In the genomic region with DNA sequence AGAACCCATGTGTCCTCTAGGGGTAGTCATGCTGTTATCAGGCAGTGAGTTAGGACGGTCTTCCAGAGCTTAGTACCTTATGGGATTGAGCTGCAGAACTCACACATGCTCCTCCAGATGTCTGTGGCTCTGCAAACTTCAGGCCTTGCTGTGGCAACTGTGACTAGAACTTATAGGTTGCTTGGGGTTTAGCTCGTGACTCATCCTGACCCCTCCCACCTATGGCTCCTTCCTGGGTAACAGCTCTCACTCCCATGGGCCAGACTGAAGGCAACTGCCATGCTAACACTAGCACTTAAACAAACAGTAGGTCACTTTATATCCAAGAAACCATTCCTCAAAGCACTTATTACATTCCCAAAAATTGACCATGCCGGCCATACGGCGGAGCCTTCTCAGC, we compare ENCODE assay signal across 23 mouse cellular contexts. TPM values are rescaled to one million over a fixed set of nuclear protein-coding genes. Genes with fewer than 3 reads are reported as not detected.
A peak's percentile ranks its signal among the peaks of the same experiment; 100 is the strongest.
DNase-seq lines count a peak whose midpoint lies in the region; ATAC-seq and TF ChIP-seq lines count a peak whose summit lies in the region.
"Had no signal": no experiment of that assay in that cellular context is flagged by ENCODE, and none has a peak within 500 bp of the region (broad histone marks: within the 10 kb centered on the region; RNA-seq: fewer than 3 reads in every experiment).

No protein-coding gene starts in this region.

- no peaks in the 10 kb centered on the region for H3K27me3 ChIP-seq in intestine, postnatal 0 days (replicated peaks; ENCODE audit: control insufficient read depth, insufficient read depth, low read length)
- no peaks in the 10 kb centered on the region for H3K27me3 ChIP-seq in intestine, embryonic 16.5 days (replicated peaks; ENCODE audit: control insufficient read depth, insufficient read depth, low read length)
- no peaks in the 10 kb centered on the region for H3K27me3 ChIP-seq in kidney, embryonic 15.5 days
- no peaks in the 10 kb centered on the region for H3K27me3 ChIP-seq in kidney, embryonic 16.5 days (ENCODE audit: insufficient read depth, low read length)
- no peaks in the 10 kb centered on the region for H3K27me3 ChIP-seq in stomach, postnatal 0 days (ENCODE audit: control insufficient read depth, insufficient read depth, low read length)
- H3K27me3 ChIP-seq: forebrain, embryonic 13.5 days; forebrain, embryonic 15.5 days; Patski had no signal

- H3K4me3 ChIP-seq in intestine, postnatal 0 days (ENCODE audit: low read depth, low read length): no peak overlapping the region
- H3K4me3 ChIP-seq in intestine, embryonic 16.5 days (ENCODE audit: low read length): no peak overlapping the region
- H3K4me3 ChIP-seq in kidney, embryonic 15.5 days (replicated peaks): no peak overlapping the region
- no peak overlapping the region for H3K4me3 ChIP-seq in kidney, embryonic 16.5 days (ENCODE audit: low read length)
- H3K4me3 ChIP-seq in stomach, postnatal 0 days (ENCODE audit: low read depth, low read length): no peak overlapping the region
- H3K4me3 ChIP-seq: embryonic facial prominence, embryonic 10.5 days; embryonic facial prominence, embryonic 12.5 days; forebrain, embryonic 13.5 days; forebrain, embryonic 15.5 days had no signal

- DNase-seq in 3T3-L1 (ENCODE audit: low read depth, low spot score): peak; percentile 64
- DNase-seq in NIH3T3 (ENCODE audit: low read depth): peak; percentile 48
- DNase-seq in urinary bladder, adult 18-20 months (ENCODE audit: low spot score in 2 of 2): no peak
- no peak for DNase-seq in stomach, postnatal 0 days (ENCODE audit: low spot score)
- DNase-seq: adrenal gland, adult 8-10 months; adrenal gland, postnatal 14 days; adrenal gland, postnatal 36 days; cerebellum, adult 11-12 months; cerebellum, adult 2 months; cerebellum, adult 9-10 months; cerebellum, postnatal 10 days; cerebellum, postnatal 25 days; forebrain, postnatal 0 days had no signal

- H3K4me1 ChIP-seq in intestine, postnatal 0 days (replicated peaks; ENCODE audit: control insufficient read depth, insufficient read depth, low read length): 0 out of 2 replicates have a peak, but pooled peaks cover 14% of the 10 kb centered on the region
- peaks cover 16% of the 10 kb centered on the region for H3K4me1 ChIP-seq in intestine, embryonic 16.5 days (ENCODE audit: control insufficient read depth, insufficient read depth, low read length)
- H3K4me1 ChIP-seq in kidney, embryonic 15.5 days: peaks cover 30% of the 10 kb centered on the region
- H3K4me1 ChIP-seq in kidney, embryonic 16.5 days (ENCODE audit: insufficient read depth, low read length): peaks cover 20% of the 10 kb centered on the region
- 0 out of 2 replicates have a peak, but pooled peaks cover 4% of the 10 kb centered on the region for H3K4me1 ChIP-seq in stomach, postnatal 0 days (replicated peaks; ENCODE audit: control insufficient read depth, insufficient read depth)

- no peak overlapping the region for H3K9ac ChIP-seq in intestine, postnatal 0 days (ENCODE audit: low read depth, low read length)
- H3K9ac ChIP-seq in intestine, embryonic 16.5 days (ENCODE audit: low read depth, low read length): no peak overlapping the region
- no peak overlapping the region for H3K9ac ChIP-seq in kidney, embryonic 15.5 days
- no peak overlapping the region for H3K9ac ChIP-seq in kidney, embryonic 16.5 days (replicated peaks; ENCODE audit: low read length)
- H3K9ac ChIP-seq in stomach, postnatal 0 days (ENCODE audit: low read length): no peak overlapping the region
- H3K9ac ChIP-seq: embryonic facial prominence, embryonic 12.5 days; forebrain, embryonic 13.5 days; forebrain, embryonic 15.5 days; forebrain, postnatal 0 days had no signal

- no peak for ATAC-seq in intestine, postnatal 0 days
- ATAC-seq in intestine, embryonic 16.5 days: no peak
- no peak for ATAC-seq in kidney, embryonic 15.5 days (replicated peaks; ENCODE audit: low FRiP score)
- ATAC-seq in kidney, embryonic 16.5 days (ENCODE audit: low FRiP score, low TSS enrichment): no peak
- ATAC-seq in stomach, postnatal 0 days (ENCODE audit: low FRiP score, low TSS enrichment): no peak
- ATAC-seq: activated CD4-positive, CD25-positive, alpha-beta regulatory T cell, adult 4 months; forebrain, embryonic 13.5 days; forebrain, embryonic 15.5 days; forebrain, postnatal 0 days; Patski had no signal

- TF ChIP-seq EP300 in stomach, postnatal 0 days (optimal IDR thresholded peaks at IDR 0.05): no peak

- no peaks in the 10 kb centered on the region for H3K9me3 ChIP-seq in intestine, postnatal 0 days (ENCODE audit: control insufficient read depth)
- no peaks in the 10 kb centered on the region for H3K9me3 ChIP-seq in intestine, embryonic 16.5 days (ENCODE audit: control insufficient read depth, low read length)
- H3K9me3 ChIP-seq in kidney, embryonic 15.5 days (replicated peaks): no peaks in the 10 kb centered on the region
- no peaks in the 10 kb centered on the region for H3K9me3 ChIP-seq in kidney, embryonic 16.5 days (ENCODE audit: low read length)
- H3K9me3 ChIP-seq in stomach, postnatal 0 days (ENCODE audit: control insufficient read depth, low read length): no peaks in the 10 kb centered on the region
- H3K9me3 ChIP-seq: embryonic facial prominence, embryonic 10.5 days; embryonic facial prominence, embryonic 12.5 days; forebrain, embryonic 13.5 days; forebrain, embryonic 15.5 days had no signal

- H3K4me2 ChIP-seq in intestine, postnatal 0 days (replicated peaks; ENCODE audit: low read depth): no peak overlapping the region
- no peak overlapping the region for H3K4me2 ChIP-seq in intestine, embryonic 16.5 days (ENCODE audit: low read depth, low read length)
- no peak overlapping the region for H3K4me2 ChIP-seq in kidney, embryonic 15.5 days
- H3K4me2 ChIP-seq in kidney, embryonic 16.5 days (replicated peaks; ENCODE audit: low read depth, low read length): no peak overlapping the region
- no peak overlapping the region for H3K4me2 ChIP-seq in stomach, postnatal 0 days (replicated peaks; ENCODE audit: low read depth)
- H3K4me2 ChIP-seq: embryonic facial prominence, embryonic 12.5 days; forebrain, embryonic 13.5 days; forebrain, embryonic 15.5 days had no signal

- peak overlapping the region; percentile 96; the same call in 1 of the 2 replicates for H3K27ac ChIP-seq in intestine, postnatal 0 days (ENCODE audit: low read depth, low read length)
- H3K27ac ChIP-seq in intestine, embryonic 16.5 days (ENCODE audit: low read length): no peak overlapping the region
- 0 out of 2 replicates have a peak overlapping the region, but pooled peaks have one; percentile 66 for H3K27ac ChIP-seq in kidney, embryonic 15.5 days
- H3K27ac ChIP-seq in kidney, embryonic 16.5 days (ENCODE audit: low read length): no peak overlapping the region
- no peak overlapping the region for H3K27ac ChIP-seq in stomach, postnatal 0 days (replicated peaks)
- H3K27ac ChIP-seq: embryonic facial prominence, embryonic 10.5 days; embryonic facial prominence, embryonic 12.5 days; forebrain, embryonic 13.5 days; forebrain, embryonic 15.5 days had no signal

- 0 out of 2 replicates have a peak, but pooled peaks have one; percentile 18 for TF ChIP-seq CTCF in intestine, postnatal 0 days (IDR thresholded peaks at IDR 0.05; ENCODE audit: low read depth)
- TF ChIP-seq CTCF in stomach, postnatal 0 days (IDR thresholded peaks at IDR 0.05; ENCODE audit: low read depth): no peak

- no peaks in the 10 kb centered on the region for H3K36me3 ChIP-seq in intestine, postnatal 0 days (ENCODE audit: control insufficient read depth, insufficient read depth)
- H3K36me3 ChIP-seq in intestine, embryonic 16.5 days (ENCODE audit: control insufficient read depth, insufficient read depth, low read length): no peaks in the 10 kb centered on the region
- H3K36me3 ChIP-seq in kidney, embryonic 15.5 days: no peaks in the 10 kb centered on the region
- H3K36me3 ChIP-seq in kidney, embryonic 16.5 days (ENCODE audit: insufficient read depth, low read length): no peaks in the 10 kb centered on the region
- no peaks in the 10 kb centered on the region for H3K36me3 ChIP-seq in stomach, postnatal 0 days (ENCODE audit: control insufficient read depth, insufficient read depth, low read length)
- H3K36me3 ChIP-seq: embryonic facial prominence, embryonic 10.5 days; embryonic facial prominence, embryonic 12.5 days; forebrain, embryonic 15.5 days had no signal

- 74% methylated on average over 5 of the region's 5 CpGs for WGBS in intestine, postnatal 0 days
- 79% methylated on average over 5 of the region's 5 CpGs for WGBS in intestine, embryonic 16.5 days
- 96% methylated on average over 5 of the region's 5 CpGs for WGBS in kidney, embryonic 15.5 days
- WGBS in kidney, embryonic 16.5 days: 90% methylated on average over 5 of the region's 5 CpGs
- WGBS in stomach, postnatal 0 days: 86% methylated on average over 5 of the region's 5 CpGs

RNA-seq across cellular contexts. Expression of gene Slc19a1, which starts 1.4 kb away (rescaled TPM):
- polyA plus RNA-seq in intestine, postnatal 0 days (2015; fragmentation: Nextera tagmentation; extraction: Ambion mirVana): 60.0 and 61.9 TPM in 2 replicates
- polyA plus RNA-seq in intestine, embryonic 16.5 days (2015; fragmentation: Nextera tagmentation; extraction: Ambion mirVana): 65.3 and 73.7 TPM in 2 replicates
- polyA plus RNA-seq in kidney, embryonic 15.5 days (2015; fragmentation: Nextera tagmentation; extraction: Ambion mirVana): 43.1 and 43.7 TPM in 2 replicates
- polyA plus RNA-seq in kidney, embryonic 16.5 days (2015; fragmentation: Nextera tagmentation; extraction: Ambion mirVana): 58.4 and 60.3 TPM in 2 replicates
- 13.9 and 14.2 TPM in 2 replicates for polyA plus RNA-seq in stomach, postnatal 0 days (2015; fragmentation: Nextera tagmentation; extraction: Ambion mirVana)

Comparison
In these comparisons a context has a peak if more than half of its experiments do, and no peak if none do; other contexts are left out.
1. H3K27ac ChIP-seq: peak in intestine, postnatal 0 days (single experiment) and kidney, embryonic 15.5 days (single experiment); none in intestine, embryonic 16.5 days (single experiment), kidney, embryonic 16.5 days (single experiment) and stomach, postnatal 0 days (single experiment).
2. DNase-seq: peak in 3T3-L1 (single experiment) and NIH3T3 (single experiment); none in urinary bladder, adult 18-20 months (0 of 2) and stomach, postnatal 0 days (single experiment).